Mouse (Mus musculus) mouse embryonic stem cell (cell line): Measurements from ENCODE around the gene Gpr142.

Source experiments
- in situ Hi-C, 2 experiments: fragments of 300-500 bp; cut with MboI; formaldehyde crosslinking; loops; 1 replicate in 1 of 2; 3 replicates in 1 of 2; pipeline ENCODE4 v1.14.3; 2019 to 2020; ENCODE audit warnings: low sequenced_read_pairs in 2 of 2, low pct_unique_long_range_greater_than_20kb in 1 of 2, mixed read lengths in 1 of 2; ENCODE audit not compliant: unreplicated experiment in 1 of 2

Gene Gpr142

DNA sequence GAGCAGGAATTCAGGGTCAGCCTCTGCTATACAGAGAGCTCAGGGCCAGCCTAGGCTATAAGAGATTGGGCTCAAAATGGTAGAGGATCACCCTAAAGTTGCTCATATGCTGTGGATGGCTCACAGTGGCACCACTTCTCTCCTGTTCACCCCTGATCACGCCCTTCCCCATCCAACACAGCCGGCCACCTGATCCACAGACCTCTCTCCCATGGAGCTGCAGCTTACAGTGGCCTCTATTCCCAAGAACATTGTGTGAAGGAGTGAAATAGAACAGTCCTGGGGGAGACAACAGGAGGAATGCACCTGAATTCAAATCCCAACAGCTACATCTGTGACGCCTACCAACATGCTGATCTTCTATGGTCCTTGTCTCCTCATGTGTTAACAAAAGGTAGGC, at the start of gene Gpr142:
Gene Gpr142 (plus strand): TSS at position 301 of the 400 bp plus-strand sequence.
- in situ Hi-C loops: no loop called here

DNA sequence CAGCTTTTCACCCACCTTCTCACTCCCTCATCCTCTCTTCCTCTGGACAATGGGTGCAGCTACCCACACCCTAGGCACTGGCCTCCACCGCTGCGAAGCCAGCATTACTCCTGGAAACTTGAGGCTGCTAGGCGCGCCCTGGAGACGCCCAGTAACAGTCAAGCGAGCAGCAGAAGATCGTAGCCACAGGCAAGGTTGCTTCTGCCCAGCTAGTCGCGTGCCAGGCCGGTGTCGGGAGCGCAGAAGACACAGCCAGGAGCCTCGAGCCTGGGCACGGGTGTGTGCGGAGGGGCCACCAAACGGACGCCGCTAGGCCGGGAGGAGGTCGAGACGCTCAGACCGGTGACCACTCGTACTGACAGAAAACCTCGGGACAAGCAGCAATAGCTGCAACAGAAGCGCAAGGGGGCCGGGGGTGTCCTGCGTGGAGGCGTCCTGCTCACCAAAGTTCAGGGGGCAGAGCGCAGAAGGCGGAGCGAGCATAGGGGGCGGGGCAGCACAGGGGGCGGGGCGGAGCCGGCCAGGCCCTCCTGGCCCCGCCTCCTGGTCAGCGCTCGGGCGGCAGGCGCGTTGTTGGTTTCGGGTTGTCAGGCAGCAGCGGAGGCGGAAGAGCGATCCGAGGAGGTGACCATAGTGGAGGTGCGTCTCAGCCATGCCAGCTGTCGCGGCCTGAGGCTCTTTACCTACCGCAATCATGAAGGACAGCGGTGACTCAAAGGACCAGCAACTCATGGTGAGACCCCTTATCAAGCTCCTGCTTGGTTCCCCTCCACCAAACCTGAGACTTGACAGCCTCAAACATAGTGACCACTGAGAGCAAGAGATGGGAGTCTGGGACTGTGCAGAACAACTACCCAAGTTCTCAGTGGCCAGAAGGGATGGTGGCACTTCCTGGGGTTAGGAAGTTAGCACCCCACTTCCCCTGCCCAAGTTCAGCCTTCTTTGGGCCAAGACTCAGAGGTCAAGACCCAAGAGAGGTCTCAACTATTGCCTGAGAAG, 33.6 kb upstream of the Gpr142 start, which contains the start of gene Kif19a:
Gene Kif19a (plus strand): TSS at position 569 of the 999 bp plus-strand sequence.
- in situ Hi-C loops: no loop called here

DNA sequence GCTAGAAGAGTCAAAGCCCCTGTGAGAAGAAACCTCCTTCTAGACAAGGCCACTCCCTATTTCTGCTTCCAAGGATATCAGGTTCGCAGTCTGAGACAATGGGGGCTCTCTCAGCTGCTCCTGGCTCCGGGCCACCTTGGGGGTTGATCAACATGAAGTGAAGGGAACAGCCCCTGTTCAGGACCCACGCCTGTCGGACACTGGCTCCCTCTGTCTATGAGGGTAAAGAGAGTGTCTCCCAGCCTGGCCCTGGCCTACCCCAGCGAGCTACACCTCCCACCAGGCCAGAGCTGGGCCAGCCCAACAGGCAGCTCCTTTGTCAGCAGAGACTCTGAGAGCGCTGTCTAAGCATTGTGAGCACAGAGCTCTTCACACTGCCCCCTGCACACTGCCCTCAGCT, 28.8 kb upstream of the Gpr142 start:
- in situ Hi-C loops: no loop called here

DNA sequence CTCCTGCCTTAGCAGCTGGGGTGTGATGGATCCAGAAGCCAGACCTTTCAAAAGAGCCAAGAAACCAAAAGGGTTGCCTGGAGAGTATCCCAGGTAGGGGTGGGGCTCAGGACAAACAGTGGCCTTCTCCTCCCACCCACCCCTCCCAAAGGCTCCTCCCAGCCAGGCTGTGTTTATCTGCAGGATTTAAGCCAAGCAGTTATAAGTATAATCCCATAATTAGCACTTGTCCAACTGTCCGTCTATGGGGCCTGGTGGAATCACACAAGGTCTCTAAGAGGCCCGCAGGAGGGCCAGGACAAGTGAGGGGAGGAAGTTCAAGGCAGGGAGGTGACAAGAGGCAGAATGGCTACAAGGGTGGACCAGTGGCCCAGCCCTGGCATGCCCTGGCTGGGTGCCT, 26.8 kb upstream of the Gpr142 start:
- in situ Hi-C loops: no loop called here

DNA sequence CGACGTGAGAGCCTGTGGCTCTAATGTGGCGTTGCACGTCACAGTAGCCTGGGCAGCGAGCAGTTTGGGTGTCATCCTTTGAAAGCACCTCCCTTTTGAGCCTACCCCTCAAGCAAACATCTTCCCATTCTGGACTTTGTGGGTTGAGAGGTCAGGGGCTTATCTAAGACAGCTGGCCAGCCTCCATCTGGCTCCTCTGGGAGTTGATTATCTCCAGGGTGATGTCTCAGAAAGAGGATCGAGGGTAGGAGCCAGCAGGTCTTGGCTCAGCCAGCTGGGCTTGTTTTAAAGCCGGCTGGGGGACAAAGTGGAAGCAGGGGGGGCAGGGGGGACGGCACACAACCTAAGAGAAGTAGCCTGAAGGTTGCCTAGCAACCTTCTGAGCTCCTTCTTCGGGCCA, 18.6 kb upstream of the Gpr142 start:
- in situ Hi-C loops: no loop called here

DNA sequence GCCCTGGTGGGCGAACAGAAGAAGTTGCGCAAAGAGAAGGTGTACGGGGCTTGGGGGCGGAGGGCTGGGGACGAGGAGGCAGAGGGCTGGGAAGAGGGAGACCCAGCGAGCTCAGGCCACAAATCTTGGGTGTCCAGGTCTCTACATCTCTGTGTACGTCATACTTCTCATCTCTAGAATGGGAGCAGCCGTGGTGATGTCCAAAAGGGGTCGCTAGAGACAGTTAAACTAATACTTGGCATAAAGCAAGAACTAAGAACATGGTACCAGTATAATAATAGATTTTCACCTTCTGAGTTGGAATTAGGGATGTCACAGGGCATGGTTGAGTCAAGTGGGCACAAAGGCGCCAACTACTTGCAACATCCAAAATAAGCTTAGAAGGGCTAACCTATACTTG, 12.8 kb upstream of the Gpr142 start:
- in situ Hi-C loops: no loop called here

DNA sequence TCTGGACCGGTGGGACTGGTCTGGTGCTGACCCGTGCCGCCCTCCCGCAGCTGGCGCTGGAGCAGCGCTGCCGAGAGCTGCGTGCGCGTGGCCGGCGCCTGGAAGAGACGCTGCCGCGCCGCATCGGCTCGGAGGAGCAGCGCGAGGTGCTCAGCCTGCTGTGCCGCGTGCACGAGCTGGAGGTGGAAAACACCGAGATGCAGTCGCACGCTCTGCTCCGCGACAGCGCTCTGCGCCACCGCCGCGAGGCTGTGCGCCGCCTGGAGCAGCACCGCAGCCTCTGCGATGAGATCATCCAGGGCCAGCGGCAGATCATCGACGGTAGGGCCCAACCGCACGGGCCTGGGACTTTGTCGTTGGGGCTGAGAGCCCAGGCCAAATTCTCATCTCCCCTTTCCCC, 12.4 kb upstream of the Gpr142 start:
- in situ Hi-C loops: no loop called here

DNA sequence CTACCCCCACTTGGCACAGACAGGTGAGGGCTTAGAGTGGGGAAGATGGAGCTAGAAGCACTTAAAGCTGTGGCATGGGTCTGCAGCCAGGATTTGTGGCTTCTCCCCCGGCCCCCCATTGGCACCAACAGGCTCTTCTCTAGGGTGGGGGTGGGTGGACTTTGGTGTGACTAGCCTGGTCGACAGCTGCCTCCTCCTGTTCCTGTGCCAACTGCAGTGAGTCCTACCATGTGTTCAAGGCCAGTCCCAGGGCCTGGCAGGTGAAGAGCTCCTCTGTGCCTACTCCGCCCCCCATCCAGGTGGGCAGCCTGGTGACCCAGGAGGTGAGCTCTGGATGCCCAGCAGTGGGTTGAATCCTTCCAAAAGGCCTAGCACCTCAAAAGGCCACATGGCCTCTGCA, 11.1 kb upstream of the Gpr142 start:
- in situ Hi-C loops: no loop called here

DNA sequence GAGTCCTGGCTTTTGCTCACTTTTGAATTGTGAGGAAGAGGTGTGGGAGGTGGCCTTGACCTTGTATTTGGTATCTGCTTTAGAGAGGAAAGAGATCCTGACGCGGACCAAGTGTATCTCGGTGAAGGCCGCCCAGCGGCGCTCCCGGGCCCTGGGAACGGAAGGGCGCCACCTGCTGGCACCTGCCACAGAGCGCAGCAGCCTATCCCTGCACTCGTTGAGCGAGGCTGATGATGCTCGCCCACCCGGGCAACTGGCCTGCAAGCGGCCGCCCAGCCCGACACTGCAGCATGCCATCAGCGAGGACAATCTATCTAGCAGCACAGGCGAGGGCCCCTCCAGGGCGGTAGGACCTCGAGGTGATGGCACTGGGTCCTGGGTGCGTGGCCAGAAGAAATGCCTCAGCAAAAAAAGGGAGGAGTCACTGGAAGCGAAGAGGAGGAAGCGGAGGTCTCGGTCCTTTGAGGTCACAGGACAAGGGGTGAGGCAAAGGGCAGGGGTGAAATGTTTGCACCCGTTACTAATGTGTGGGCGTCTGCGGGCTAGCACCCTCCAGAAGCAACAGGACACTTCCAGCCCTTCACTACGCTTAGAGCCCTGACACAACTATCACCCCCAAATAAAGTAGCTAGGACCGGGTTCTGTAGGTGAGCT, 9.5 kb upstream of the Gpr142 start:
- in situ Hi-C loops: no loop called here

DNA sequence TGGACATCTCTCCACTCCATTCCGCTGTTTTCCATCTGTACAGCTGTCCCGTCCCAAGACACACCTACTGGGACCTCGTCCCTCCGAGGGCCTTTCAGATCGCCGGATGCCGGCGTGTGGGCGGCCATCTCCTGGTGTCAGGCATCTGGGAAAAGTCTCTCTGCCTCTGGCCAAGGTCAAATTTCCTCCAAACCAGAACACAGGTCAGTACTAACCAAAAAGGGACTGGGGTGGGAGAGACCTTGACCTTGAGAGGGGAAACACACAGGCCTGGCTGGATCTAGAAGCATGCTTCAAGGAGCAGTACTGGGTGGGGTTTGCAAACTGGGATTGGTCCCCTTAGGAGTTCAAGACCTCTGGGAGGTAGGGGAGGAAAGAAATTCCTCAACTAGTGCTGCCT, 9.0 kb upstream of the Gpr142 start:
- in situ Hi-C loops: no loop called here

DNA sequence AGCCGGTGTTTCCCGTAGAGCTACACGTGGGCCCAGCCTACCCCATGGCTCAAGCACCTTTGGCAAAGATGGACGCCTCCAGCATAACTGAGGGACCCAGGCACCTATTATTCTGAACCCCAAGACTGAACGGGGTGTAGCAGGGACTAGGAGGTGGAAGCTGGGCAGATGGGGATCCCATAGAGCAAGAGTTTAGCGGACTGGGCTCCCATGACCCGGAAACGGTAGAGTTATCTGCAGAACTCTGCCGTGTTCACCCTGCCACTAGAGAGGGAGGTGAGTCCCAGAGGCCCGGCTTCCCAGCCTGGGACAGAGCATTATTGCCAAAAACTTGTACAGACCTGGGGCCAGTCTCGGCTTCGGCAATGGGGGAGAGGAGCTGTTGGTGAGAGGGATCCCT, 8.6 kb upstream of the Gpr142 start:
- in situ Hi-C loops: no loop called here

DNA sequence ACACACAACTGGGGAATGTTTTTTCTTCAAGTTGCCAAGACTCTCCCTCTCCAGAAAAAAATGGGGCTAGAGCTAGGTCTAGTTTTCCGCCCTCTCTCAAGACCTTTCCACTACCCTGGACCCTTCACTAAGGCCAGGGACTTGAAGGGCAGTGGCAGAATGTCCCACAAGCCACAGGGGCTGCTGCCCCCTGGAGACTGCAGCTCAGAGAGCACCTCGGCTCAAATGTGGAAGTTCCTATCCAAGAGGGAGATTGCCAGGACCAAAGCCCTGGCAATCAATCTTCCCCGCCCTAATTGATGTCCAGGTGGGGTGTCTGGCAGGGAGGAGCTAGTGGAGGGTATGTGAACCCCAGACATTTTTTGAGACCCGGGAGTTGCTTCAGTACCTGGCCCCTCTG, 7.9 kb upstream of the Gpr142 start:
- in situ Hi-C loops: no loop called here

DNA sequence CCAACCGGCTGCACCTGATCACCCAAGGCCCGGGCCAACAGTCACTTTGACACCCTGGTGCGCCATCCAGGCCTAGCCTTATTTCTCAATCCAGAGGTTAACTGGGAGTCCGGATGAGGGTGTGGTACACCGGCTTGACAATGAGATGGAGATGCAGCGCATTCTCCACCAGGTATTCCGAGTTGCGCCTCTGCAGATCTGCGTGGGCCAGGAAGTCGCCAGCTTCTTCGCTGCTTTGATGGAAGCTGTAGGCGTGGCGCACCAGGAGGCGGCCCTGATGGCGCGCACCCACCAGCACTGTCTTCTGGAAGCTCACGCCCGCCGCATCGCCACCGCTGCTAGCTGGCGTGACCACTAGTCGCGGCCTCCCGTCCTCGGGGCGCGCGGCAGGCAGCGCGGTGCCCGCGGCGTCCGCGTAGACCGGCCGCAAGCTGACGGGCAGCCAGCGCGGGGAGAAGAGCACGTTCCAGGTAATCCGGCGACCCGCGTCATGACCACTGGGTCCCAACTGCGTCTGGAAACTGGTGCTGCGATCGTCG, 7.3 kb upstream of the Gpr142 start:
- in situ Hi-C loops: no loop called here

DNA sequence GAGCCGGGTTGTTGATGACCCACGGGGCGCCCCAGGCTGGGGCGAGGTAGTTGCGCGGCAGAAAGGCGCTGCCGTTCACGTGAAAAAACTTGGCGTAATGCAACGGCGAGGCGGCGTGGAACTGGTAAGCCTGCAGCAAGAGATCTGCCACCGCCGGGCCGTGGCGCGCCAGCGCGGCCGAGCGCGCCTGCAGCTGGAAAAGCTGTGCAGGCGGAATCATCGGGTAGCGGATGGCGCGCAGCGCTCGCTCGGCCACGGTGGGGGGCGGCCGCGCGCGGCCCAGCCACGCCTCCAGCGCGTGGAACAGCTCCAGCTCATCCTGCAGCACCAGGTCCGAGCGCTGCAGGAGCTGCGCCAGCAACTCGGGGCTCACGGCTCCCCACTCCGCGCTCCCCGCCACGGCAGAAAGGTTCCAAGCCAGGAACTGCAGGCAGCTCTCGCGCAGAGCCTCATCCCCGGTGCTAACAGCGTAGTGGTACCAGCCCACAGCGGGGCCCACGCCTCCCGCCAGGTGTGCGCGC, 6.8 kb upstream of the Gpr142 start:
- in situ Hi-C loops: no loop called here

DNA sequence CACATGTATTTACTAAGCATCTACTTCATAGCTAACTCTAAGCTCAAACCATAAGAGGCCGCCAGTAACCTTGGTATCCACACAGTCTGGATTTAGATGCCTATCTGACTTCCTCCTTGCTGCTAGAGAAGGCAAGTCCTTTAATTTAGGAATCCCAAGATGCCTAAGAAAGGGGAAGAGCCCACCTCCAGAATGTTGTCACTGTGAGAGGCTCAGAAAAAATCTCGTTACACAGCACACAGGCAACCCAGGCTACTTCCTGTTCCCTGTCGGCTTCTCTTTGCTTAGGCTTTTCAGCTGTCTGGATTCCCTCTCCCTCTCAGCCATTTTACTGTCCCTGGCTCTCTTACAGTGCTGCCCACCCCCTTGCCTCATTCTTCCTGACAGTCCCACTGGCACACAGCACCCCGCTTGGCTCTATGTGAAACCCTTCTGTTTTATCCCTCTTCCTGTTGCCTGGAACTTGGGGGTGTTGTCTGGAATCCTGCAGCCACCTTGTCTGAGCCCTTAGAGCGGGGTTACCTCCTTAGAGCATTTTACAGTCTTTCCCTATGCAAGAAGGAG, 5.7 kb upstream of the Gpr142 start:
- in situ Hi-C loops: no loop called here

DNA sequence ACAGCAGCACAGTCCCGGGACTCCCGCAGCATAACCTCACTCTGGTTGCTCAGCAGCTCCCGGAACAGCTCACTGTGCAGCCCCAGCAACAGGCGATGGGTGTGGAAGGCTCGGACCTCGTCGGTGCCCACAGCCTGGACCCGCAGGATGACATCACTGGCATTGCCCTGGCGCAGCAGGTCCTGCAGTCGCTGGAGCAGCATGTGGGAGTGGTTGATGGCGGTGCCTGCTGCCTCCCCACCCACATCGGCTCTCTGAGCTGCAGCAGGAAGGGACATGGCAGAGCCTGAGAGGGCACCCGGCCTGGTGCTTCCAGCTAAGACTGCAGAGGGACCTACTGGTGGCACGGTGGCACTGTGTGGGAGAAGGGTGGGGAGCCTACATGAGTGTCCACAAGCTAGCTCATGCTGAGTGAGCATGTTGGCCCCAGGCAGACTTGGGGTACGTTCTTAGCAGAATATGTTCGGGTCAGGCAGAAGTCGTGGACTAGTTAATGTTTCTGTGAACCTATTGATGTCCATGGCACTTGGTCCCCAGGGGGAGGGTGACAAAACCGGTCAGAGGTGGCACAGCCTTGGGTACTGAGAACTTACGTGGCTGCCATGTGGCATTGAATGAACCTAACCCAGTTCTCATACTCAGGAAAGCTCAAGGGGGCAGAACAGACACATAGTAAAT, 4.7 kb upstream of the Gpr142 start:
- in situ Hi-C loops: no loop called here

DNA sequence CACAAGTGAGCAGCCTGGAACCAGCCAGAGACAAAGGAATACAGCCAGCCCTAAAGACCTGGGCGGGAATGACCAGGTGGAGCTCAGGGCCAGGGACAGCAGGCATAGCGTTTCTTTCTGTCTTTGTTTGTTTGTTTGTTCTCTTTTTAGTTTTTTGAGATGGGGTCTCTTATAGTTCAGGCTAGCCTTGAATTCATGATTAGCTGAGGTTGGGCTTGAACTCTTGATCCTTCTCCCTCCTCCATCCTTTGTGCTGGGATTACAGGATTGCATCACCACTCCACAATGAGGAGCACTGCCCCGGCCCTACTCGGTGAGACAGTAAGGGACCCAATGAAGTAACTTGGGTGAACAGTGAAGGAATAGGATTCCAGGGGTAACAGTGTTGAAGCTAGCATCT, 4.0 kb upstream of the Gpr142 start:
- in situ Hi-C loops: no loop called here

DNA sequence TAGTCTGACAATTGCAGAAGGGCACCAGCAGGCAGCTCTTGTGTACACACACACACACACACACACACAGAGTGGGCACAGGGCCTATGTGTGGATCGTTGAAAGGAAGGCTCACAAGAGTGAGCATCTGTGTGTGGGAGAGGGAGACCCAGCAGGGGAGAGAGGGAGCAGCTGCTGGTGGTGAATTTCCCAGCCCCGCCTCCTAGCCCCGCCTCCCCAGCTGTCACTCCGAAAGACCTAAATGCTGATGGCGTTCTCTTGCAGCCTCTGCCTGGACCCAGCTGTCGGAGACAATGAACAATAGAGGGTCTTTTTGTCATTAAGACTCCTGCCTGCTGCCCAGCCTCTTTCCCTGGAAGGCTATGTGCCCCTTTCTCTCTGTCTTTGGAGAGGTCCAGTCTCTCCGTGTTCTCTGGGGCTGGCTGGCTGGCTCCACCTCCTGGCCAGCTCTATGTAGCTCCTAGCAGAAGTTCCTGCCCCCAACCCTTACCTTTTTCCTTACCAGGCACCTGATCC, 3.4 kb upstream of the Gpr142 start:
- in situ Hi-C loops: no loop called here
